Mouse (Mus musculus): ENCODE measurements around the gene Nhlrc2. TPM values are rescaled to one million over a fixed set of nuclear protein-coding genes. Genes with fewer than 3 reads are reported as not detected.

Gene Nhlrc2
- polyA plus RNA-seq, 1 experiment from 2014 or later = 17.8 TPM

GRCm38 (mm10) chr19:56583785-56584184 lies 35.7 kb downstream of the Nhlrc2 start:
- peaks cover 6 to 10% of the 10 kb centered on the region in 2 experiments for H3K4me1 ChIP-seq (ENCODE audit: control insufficient read depth in 2 of 2, insufficient read depth in 2 of 2, low read length in 2 of 2)
- 67% methylated on average over 5 of the region's 5 CpGs for WGBS
- no peaks in the 10 kb centered on the region for H3K27me3 ChIP-seq (ENCODE audit: control insufficient read depth, insufficient read depth, low read length)
- H3K9ac ChIP-seq (ENCODE audit: low read length) = no peak overlapping the region
- H3K36me3 ChIP-seq (ENCODE audit: control insufficient read depth, insufficient read depth, low read length) = peaks cover 45% of the 10 kb centered on the region
- H3K9me3 ChIP-seq (ENCODE audit: control insufficient read depth, low read length) = no peaks in the 10 kb centered on the region
- H3K4me3 ChIP-seq (ENCODE audit: control insufficient read depth in 1 of 2, insufficient read depth in 1 of 2, low read depth in 1 of 2, low read length in 2 of 2) = no peak overlapping the region
- no peak for ATAC-seq (ENCODE audit: insufficient number of reproducible peaks, insufficient read depth, low FRiP score, low read depth)
- H3K4me2 ChIP-seq (ENCODE audit: low read length) = no peak overlapping the region
- no peak overlapping the region for H3K27ac ChIP-seq (replicated peaks in 1 of 2; ENCODE audit: control insufficient read depth in 1 of 2, insufficient read depth in 1 of 2, low read depth in 2 of 2, low read length in 2 of 2)

GRCm38 (mm10) chr19:56584288-56584687 lies 36.2 kb downstream of the Nhlrc2 start:
- no peak for ATAC-seq (ENCODE audit: insufficient number of reproducible peaks, insufficient read depth, low FRiP score, low read depth)
- H3K4me2 ChIP-seq (ENCODE audit: low read length) = no peak overlapping the region
- H3K9me3 ChIP-seq (ENCODE audit: control insufficient read depth, low read length) = no peaks in the 10 kb centered on the region
- no peak overlapping the region for H3K9ac ChIP-seq (ENCODE audit: low read length)
- H3K36me3 ChIP-seq (ENCODE audit: control insufficient read depth, insufficient read depth, low read length) = peaks cover 50% of the 10 kb centered on the region
- no peaks in the 10 kb centered on the region for H3K27me3 ChIP-seq (ENCODE audit: control insufficient read depth, insufficient read depth, low read length)
- WGBS = 87% methylated on average over 3 of the region's 3 CpGs
- peaks cover 9 to 15% of the 10 kb centered on the region in 2 experiments for H3K4me1 ChIP-seq (ENCODE audit: control insufficient read depth in 2 of 2, insufficient read depth in 2 of 2, low read length in 2 of 2)
- no peak overlapping the region for H3K27ac ChIP-seq (replicated peaks in 1 of 2; ENCODE audit: control insufficient read depth in 1 of 2, insufficient read depth in 1 of 2, low read depth in 2 of 2, low read length in 2 of 2)
- H3K4me3 ChIP-seq (ENCODE audit: control insufficient read depth in 1 of 2, insufficient read depth in 1 of 2, low read depth in 1 of 2, low read length in 2 of 2) = no peak overlapping the region

- WGBS = 82% methylated on average over 8 of the region's 8 CpGs
- H3K36me3 ChIP-seq (ENCODE audit: control insufficient read depth, insufficient read depth, low read length) = peaks cover 61% of the 10 kb centered on the region
Measured at GRCm38 (mm10) chr19:56586320-56586719, 38.3 kb downstream of the Nhlrc2 start.

DNA sequence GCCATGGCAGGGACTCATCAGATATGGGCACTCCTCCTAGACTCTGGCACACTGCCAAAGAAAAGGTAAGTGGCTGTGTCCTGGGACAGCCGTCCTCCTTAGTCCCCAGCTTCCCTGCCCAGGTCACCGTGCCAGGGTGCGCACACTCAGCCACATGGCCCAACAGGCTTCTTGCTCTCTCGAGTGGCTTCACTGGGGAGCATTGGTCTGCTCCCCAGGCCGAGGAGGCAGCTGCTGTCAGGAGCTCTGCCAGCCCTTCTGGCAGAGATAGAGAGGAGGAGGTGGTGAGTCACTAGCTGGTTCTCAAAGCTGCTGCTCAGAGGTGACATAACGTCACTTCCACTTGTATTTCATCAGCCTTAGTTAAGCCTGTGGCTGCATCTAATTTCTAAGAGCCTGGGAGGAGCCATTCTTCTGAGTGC lies 40.2 kb downstream of the Nhlrc2 start:
- WGBS = 21% methylated on average over 6 of the region's 6 CpGs
- Histone ChIP-seq H3K9me3 (ENCODE audit: control insufficient read depth, low read length) (no peaks in the 10 kb centered on the region), H3K4me2 (ENCODE audit: low read length) (no peak overlapping the region), H3K27me3 (ENCODE audit: control insufficient read depth, insufficient read depth, low read length) (no peaks in the 10 kb centered on the region), H3K4me1 (ENCODE audit: control insufficient read depth in 2 of 2, insufficient read depth in 2 of 2, low read length in 2 of 2) (peaks cover 9 to 15% of the 10 kb centered on the region in 2 experiments), H3K4me3 (ENCODE audit: control insufficient read depth in 1 of 2, insufficient read depth in 1 of 2, low read depth in 1 of 2, low read length in 2 of 2) (no peak overlapping the region), H3K27ac (replicated peaks in 1 of 2; ENCODE audit: control insufficient read depth in 1 of 2, insufficient read depth in 1 of 2, low read depth in 2 of 2, low read length in 2 of 2) (peak overlapping the region; percentile 54 to 75), H3K36me3 (ENCODE audit: control insufficient read depth, insufficient read depth, low read length) (peaks cover 66% of the 10 kb centered on the region), H3K9ac (ENCODE audit: low read length) (no peak overlapping the region)
- peak; percentile 65 for ATAC-seq (ENCODE audit: insufficient number of reproducible peaks, insufficient read depth, low FRiP score, low read depth)

More at GRCm38 (mm10) chr19:56586320-56586719, 38.3 kb downstream of the Nhlrc2 start:
- H3K27ac ChIP-seq (replicated peaks in 1 of 2; ENCODE audit: control insufficient read depth in 1 of 2, insufficient read depth in 1 of 2, low read depth in 2 of 2, low read length in 2 of 2) = no peak overlapping the region
- no peak for ATAC-seq (ENCODE audit: insufficient number of reproducible peaks, insufficient read depth, low FRiP score, low read depth)
- no peak overlapping the region for H3K4me3 ChIP-seq (ENCODE audit: control insufficient read depth in 1 of 2, insufficient read depth in 1 of 2, low read depth in 1 of 2, low read length in 2 of 2)
- H3K4me2 ChIP-seq (ENCODE audit: low read length) = no peak overlapping the region
- H3K4me1 ChIP-seq (ENCODE audit: control insufficient read depth in 2 of 2, insufficient read depth in 2 of 2, low read length in 2 of 2) = peaks cover 9 to 15% of the 10 kb centered on the region in 2 experiments
- no peaks in the 10 kb centered on the region for H3K27me3 ChIP-seq (ENCODE audit: control insufficient read depth, insufficient read depth, low read length)
- H3K9me3 ChIP-seq (ENCODE audit: control insufficient read depth, low read length) = no peaks in the 10 kb centered on the region
- no peak overlapping the region for H3K9ac ChIP-seq (ENCODE audit: low read length)

DNA sequence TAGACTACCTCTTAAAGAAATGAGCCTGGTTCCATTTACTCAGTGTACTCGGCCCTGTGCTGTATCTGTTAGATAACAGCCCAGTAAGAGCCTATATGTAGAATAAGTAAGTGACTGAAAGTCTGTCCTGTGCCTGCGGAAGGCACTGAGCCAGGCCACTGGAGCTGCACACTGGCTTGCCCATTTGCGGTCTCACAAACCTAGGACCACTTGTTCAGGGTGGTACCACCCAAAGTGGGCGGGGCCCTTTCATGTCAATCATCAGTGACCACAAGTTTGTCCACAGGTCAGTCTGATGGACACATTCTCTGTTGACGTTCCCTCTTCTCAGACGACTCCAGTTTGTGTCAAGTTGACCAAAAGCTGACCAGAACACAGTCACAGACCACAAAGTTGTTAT lies 40.9 kb downstream of the Nhlrc2 start:
- H3K27ac ChIP-seq (replicated peaks in 1 of 2; ENCODE audit: control insufficient read depth in 1 of 2, insufficient read depth in 1 of 2, low read depth in 2 of 2, low read length in 2 of 2) = peak overlapping the region in 1 of 2 experiments; percentile 75; a peak in 2 of 4 replicates
- no peak overlapping the region for H3K9ac ChIP-seq (ENCODE audit: low read length)
- peaks cover 74% of the 10 kb centered on the region for H3K36me3 ChIP-seq (ENCODE audit: control insufficient read depth, insufficient read depth, low read length)
- no peak overlapping the region for H3K4me3 ChIP-seq (ENCODE audit: control insufficient read depth in 1 of 2, insufficient read depth in 1 of 2, low read depth in 1 of 2, low read length in 2 of 2)
- ATAC-seq (ENCODE audit: insufficient number of reproducible peaks, insufficient read depth, low FRiP score, low read depth) = no peak
- peaks cover 9 to 15% of the 10 kb centered on the region in 2 experiments for H3K4me1 ChIP-seq (ENCODE audit: control insufficient read depth in 2 of 2, insufficient read depth in 2 of 2, low read length in 2 of 2)
- no peak overlapping the region for H3K4me2 ChIP-seq (ENCODE audit: low read length)
- H3K27me3 ChIP-seq (ENCODE audit: control insufficient read depth, insufficient read depth, low read length) = no peaks in the 10 kb centered on the region
- WGBS = 64% methylated on average over 6 of the region's 6 CpGs
- no peaks in the 10 kb centered on the region for H3K9me3 ChIP-seq (ENCODE audit: control insufficient read depth, low read length)

- Histone ChIP-seq H3K36me3 (ENCODE audit: control insufficient read depth, insufficient read depth, low read length) (peaks cover 76% of the 10 kb centered on the region), H3K27me3 (ENCODE audit: control insufficient read depth, insufficient read depth, low read length) (no peaks in the 10 kb centered on the region), H3K4me2 (ENCODE audit: low read length) (no peak overlapping the region), H3K9ac (ENCODE audit: low read length) (no peak overlapping the region), H3K9me3 (ENCODE audit: control insufficient read depth, low read length) (no peaks in the 10 kb centered on the region), H3K27ac (replicated peaks in 1 of 2; ENCODE audit: control insufficient read depth in 1 of 2, insufficient read depth in 1 of 2, low read depth in 2 of 2, low read length in 2 of 2) (no peak overlapping the region), H3K4me3 (ENCODE audit: control insufficient read depth in 1 of 2, insufficient read depth in 1 of 2, low read depth in 1 of 2, low read length in 2 of 2) (no peak overlapping the region), H3K4me1 (ENCODE audit: control insufficient read depth in 2 of 2, insufficient read depth in 2 of 2, low read length in 2 of 2) (peaks cover 9 to 15% of the 10 kb centered on the region in 2 experiments)
- ATAC-seq (ENCODE audit: insufficient number of reproducible peaks, insufficient read depth, low FRiP score, low read depth) = no peak
- WGBS = 94% methylated on average over 5 of the region's 5 CpGs
Measured at GRCm38 (mm10) chr19:56589455-56589854, 41.4 kb downstream of the Nhlrc2 start.

- Histone ChIP-seq H3K4me1 (ENCODE audit: control insufficient read depth in 2 of 2, insufficient read depth in 2 of 2, low read length in 2 of 2) (peaks cover 9 to 15% of the 10 kb centered on the region in 2 experiments), H3K4me3 (ENCODE audit: control insufficient read depth in 1 of 2, insufficient read depth in 1 of 2, low read depth in 1 of 2, low read length in 2 of 2) (no peak overlapping the region), H3K27ac (replicated peaks in 1 of 2; ENCODE audit: control insufficient read depth in 1 of 2, insufficient read depth in 1 of 2, low read depth in 2 of 2, low read length in 2 of 2) (no peak overlapping the region), H3K9ac (ENCODE audit: low read length) (no peak overlapping the region), H3K27me3 (ENCODE audit: control insufficient read depth, insufficient read depth, low read length) (no peaks in the 10 kb centered on the region), H3K4me2 (ENCODE audit: low read length) (no peak overlapping the region), H3K36me3 (ENCODE audit: control insufficient read depth, insufficient read depth, low read length) (peaks cover 84% of the 10 kb centered on the region), H3K9me3 (ENCODE audit: control insufficient read depth, low read length) (no peaks in the 10 kb centered on the region)
- ATAC-seq (ENCODE audit: insufficient number of reproducible peaks, insufficient read depth, low FRiP score, low read depth) = no peak
- WGBS = 87% methylated on average over 3 of the region's 3 CpGs
Measured at GRCm38 (mm10) chr19:56590250-56590649, 42.2 kb downstream of the Nhlrc2 start.

DNA sequence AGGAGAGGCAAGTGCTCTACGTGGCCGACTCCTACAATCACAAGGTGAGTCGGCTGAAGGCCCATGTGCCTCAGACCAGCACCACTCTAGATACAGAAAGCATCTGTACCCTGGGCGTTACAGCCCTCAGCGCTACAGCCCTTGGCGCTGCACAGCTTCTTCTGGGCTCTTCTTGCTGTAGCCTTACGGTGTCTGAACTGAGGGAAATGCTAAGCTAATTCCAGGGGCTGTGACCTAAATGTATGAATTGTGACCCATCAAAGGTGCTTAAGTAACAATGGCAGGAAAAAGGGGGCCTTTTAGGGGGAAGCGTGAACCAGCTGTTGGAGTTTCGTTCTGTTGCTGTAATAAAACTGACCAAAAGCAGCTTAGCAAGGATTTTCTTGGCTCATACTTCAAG lies 44.4 kb downstream of the Nhlrc2 start:
- Histone ChIP-seq H3K36me3 (ENCODE audit: control insufficient read depth, insufficient read depth, low read length) (peaks cover 96% of the 10 kb centered on the region), H3K4me1 (ENCODE audit: control insufficient read depth in 2 of 2, insufficient read depth in 2 of 2, low read length in 2 of 2) (peaks cover 9 to 15% of the 10 kb centered on the region in 2 experiments), H3K9me3 (ENCODE audit: control insufficient read depth, low read length) (no peaks in the 10 kb centered on the region), H3K4me2 (ENCODE audit: low read length) (no peak overlapping the region), H3K9ac (ENCODE audit: low read length) (no peak overlapping the region), H3K27me3 (ENCODE audit: control insufficient read depth, insufficient read depth, low read length) (no peaks in the 10 kb centered on the region), H3K27ac (replicated peaks in 1 of 2; ENCODE audit: control insufficient read depth in 1 of 2, insufficient read depth in 1 of 2, low read depth in 2 of 2, low read length in 2 of 2) (no peak overlapping the region), H3K4me3 (ENCODE audit: control insufficient read depth in 1 of 2, insufficient read depth in 1 of 2, low read depth in 1 of 2, low read length in 2 of 2) (no peak overlapping the region)
- 90% methylated on average over 9 of the region's 9 CpGs for WGBS
- no peak for ATAC-seq (ENCODE audit: insufficient number of reproducible peaks, insufficient read depth, low FRiP score, low read depth)
